Mouse (Mus musculus): ENCODE measurements around the gene Zfp638.

DNA sequence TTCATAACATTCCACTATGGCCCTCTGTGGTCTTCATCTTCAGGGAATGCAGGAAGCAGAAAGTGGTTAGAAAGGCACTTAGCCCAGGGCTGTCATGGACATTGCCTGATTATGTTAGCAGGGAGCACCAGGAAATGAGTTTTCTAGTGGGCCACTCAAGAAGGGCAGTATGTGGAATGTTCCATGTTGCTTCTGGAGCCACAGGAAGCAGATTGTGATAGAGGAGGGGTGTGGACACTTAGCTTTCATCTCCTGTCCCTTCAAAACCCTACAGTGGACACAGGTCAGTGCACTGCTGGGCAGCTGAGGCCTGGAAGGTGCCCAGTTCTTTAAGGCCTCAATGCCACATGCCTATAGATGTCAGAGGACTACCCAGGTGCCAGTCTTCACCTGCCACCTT lies 161.9 kb downstream of the Zfp638 start:
- TF ChIP-seq CTCF (IDR thresholded peaks at IDR 0.05; ENCODE audit: borderline replicate concordance, insufficient read depth, low read length), result no peak
- no peak for TF ChIP-seq POLR2A (IDR thresholded peaks at IDR 0.05; ENCODE audit: low read depth, low read length)

All from embryonic fibroblast, embryonic 13.5 days (primary cell).